Mouse (Mus musculus) gastrocnemius, adult 2 months (tissue): ENCODE results near the gene Cntn5. TPM values are rescaled to one million over a fixed set of nuclear protein-coding genes. Genes with fewer than 3 reads are reported as not detected.

ENCODE experiments used
- DNase-seq: peaks from one replicate; pipeline ENCODE4 v3.0.0; 2022
- H3K27ac ChIP-seq: fragments of 200-600 bp; 2 replicates; pipeline ENCODE4 v1.8.1; 2022; ENCODE audit warnings: mild to moderate bottlenecking
- H3K4me3 ChIP-seq: fragments of 200-600 bp; 2 replicates; pipeline ENCODE4 v1.8.1; 2022; ENCODE audit warnings: mild to moderate bottlenecking, moderate library complexity
- CTCF ChIP-seq: fragments of 200-600 bp; IDR thresholded peaks from 2 replicates; pipeline ENCODE4 v1.8.1; 2022; ENCODE audit warnings: antibody characterized with exemption, mild to moderate bottlenecking, moderate library complexity
- intact Hi-C: fragments of 180-260 bp; cut with DNase I; formaldehyde crosslinking; loops from one replicate; pipeline ENCODE4 v1.15.1; 2025
- total RNA-seq, 2 experiments: library from RNA; stranded (reverse); gene quantifications; 2 replicates each; pipeline ENCODE4 v1.2.3; 2021

Gene Cntn5
- total RNA-seq, 2 experiments from 2014 or later: 0.08 TPM; not detected in 1

DNA sequence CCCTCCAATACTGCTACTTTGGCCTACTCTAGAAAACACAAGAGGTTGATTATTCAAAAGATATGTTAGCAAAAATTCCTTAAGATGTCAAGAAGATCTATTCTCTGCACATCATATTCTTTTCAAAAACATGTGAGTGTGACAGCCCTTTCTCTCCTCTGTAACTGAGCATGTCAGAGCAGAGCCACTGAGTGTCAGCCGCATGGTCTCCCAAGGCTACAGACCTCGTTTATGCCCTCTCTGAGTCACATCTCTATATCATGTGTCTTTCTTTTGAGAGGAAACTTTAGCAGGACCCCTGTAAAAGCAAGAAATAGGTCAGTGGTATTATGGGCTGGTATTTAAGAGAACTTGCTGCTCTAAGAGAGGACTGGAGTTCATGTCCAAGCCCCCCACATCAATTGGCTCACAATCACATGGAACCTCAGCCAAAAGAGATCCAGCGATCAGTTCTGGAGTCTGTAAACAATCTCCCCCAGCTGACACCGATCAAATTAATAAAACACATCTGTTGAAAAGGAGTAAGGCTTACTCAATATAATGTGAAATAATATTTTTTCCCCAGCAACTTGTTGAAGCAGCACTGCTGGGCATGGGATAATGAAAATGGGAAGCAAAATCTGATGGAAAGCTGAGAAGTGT, 433.0 kb downstream of the Cntn5 start:
- Histone ChIP-seq H3K4me3 (no peak overlapping the region), H3K27ac (no peak overlapping the region)
- intact Hi-C loops: no loop called here
- no peak for TF ChIP-seq CTCF
- DNase-seq: no peak

DNA sequence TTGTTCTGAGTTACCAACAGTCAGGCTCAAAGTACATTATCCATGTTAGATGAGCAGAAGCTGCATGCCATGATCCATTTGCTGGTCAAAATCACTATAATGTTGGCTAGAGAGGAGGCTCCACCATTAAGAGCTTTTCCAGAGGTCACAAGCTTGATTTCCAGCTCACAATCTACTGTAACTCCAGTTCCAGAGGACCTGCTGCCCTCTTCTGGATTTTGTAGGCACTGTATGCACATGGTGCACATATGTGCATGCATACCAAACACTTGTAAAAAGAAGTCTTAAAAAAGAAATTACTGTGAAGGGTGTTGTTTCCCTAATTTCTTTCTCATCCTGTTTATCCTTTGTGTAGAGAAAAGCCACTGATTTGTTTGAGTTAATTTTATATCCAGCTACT, 439.8 kb downstream of the Cntn5 start:
- TF ChIP-seq CTCF: no peak
- intact Hi-C loops: no loop called here
- Histone ChIP-seq H3K4me3 (no peak overlapping the region), H3K27ac (no peak overlapping the region)
- DNase-seq: no peak

DNA sequence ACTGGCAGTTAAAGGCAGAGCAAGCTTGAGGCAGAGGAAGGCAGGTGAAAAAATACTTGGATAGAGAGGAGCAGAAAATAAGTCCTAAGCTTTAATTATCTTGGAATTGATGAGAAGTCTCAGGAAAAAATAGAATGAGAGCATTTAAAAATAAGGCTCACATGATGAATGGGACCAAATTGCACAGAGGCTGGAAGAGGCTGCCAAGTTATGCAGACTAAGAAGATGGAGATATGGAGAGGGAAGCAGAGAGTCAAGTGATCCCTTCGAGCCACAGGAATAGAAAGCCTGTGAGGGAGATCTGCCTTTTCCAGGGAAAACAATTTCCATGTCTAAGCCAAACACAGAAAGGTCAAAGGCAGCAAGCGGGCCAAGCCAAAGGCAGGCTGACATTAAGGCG, 446.7 kb downstream of the Cntn5 start:
- intact Hi-C loops: no loop called here
- no peak for TF ChIP-seq CTCF
- Histone ChIP-seq H3K4me3 (no peak overlapping the region), H3K27ac (no peak overlapping the region)
- no peak for DNase-seq

DNA sequence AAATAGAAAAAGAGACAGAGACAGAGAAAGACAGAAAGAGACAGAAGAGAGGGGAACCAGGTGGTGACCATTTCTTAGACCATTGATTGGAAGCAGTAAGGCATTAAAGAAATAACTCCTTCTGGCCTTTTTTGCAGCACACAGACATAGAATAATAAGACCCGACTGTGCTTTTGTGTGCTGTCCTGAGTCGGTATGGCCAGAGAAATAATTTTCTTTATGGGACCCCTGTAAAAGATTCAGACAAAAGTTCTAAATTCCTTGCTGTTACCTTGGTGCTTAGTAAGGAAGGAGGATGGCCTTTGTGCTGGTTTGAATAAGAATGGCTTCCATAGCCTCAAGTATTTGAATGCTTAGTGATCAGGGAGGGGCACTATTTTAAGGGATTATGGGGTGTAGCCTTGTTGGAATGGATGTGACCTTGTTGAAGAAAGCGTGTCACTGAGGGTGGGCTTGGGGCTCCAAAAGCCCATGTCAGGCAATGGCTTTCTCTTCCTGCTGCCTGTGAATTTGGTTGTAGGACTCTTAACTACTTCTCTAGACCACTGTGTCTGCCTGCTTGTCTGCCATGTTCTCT, 455.5 kb downstream of the Cntn5 start:
- Histone ChIP-seq H3K4me3 (no peak overlapping the region), H3K27ac (no peak overlapping the region)
- no peak for TF ChIP-seq CTCF
- intact Hi-C loops: no loop called here
- no peak for DNase-seq

DNA sequence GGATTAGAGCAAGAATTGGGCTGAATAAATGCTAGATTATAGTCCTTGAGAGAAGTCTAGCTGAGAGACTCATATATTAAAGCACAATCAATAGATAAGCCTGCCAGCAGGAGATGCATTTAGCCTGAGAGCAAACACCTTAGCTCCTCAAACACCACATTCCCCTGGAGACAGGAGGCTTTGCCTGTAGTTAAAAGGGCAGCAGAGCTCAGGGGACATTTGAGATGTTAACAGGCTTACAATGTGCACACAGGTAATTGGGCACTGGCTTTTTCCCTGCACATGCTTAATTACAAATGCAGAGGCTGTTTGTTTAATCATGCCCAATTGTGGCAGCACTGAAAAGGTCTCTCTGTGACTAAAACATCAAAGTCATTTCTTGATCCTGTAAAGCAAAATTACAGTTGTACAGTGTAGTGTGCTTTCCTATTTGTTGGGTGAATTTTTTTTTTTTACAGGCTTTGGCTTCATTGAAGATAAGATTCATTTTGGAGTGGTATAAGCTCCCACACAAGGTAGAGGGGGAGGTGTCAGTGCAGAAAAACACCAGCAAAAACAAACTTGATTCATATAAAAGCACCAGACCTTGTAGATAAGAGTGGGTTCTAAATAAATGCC, 457.2 kb downstream of the Cntn5 start:
- no peak for TF ChIP-seq CTCF

DNA sequence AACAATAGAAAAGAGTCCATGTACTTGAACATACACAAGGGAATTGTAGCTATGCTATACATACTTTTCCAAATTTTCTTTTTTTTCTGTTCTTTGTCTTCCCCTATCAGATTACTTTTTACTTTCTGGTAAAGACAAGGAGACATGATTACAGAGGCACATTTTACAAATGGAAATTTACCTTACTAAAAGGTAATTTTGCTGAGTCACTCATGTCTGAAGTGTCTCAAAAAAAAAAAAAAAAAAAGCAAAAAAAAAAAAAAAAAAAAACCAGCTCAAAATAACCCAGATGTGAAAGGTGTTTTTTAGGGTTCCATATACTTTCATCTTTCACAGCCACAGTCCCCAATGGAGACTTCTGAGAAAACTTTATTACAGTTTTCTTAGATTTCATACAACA, 492.5 kb downstream of the Cntn5 start:
- no peak overlapping the region for H3K27ac ChIP-seq
- intact Hi-C loops: no loop called here
- no peak for TF ChIP-seq CTCF
- no peak overlapping the region for H3K4me3 ChIP-seq
- no peak for DNase-seq

More for the DNA sequence above, 457.2 kb downstream of the Cntn5 start:
- DNase-seq: no peak
- intact Hi-C loops: no loop called here
- H3K4me3 ChIP-seq: no peak overlapping the region
- no peak overlapping the region for H3K27ac ChIP-seq

DNA sequence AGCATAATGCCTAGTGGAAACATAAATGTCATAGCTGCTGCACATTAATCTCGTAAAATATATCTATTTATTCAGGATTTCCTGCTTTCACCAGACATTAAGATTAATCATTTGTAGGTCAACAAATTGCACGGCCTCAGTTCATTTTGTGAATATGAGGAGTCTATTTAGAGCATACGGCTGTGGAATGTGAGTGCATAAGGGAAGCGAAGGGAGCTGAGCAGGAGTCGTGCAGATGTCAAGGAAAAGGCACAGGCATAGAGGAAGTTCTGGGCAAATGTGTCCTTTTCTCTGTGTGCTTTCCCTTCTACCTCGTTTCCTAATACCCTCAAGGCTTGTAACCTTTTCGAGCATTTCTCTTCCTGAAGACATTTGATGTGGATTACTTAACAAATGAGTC, 504.5 kb downstream of the Cntn5 start:
- no peak for TF ChIP-seq CTCF
- no peak overlapping the region for H3K27ac ChIP-seq
- intact Hi-C loops: no loop called here
- H3K4me3 ChIP-seq: no peak overlapping the region
- DNase-seq: no peak

DNA sequence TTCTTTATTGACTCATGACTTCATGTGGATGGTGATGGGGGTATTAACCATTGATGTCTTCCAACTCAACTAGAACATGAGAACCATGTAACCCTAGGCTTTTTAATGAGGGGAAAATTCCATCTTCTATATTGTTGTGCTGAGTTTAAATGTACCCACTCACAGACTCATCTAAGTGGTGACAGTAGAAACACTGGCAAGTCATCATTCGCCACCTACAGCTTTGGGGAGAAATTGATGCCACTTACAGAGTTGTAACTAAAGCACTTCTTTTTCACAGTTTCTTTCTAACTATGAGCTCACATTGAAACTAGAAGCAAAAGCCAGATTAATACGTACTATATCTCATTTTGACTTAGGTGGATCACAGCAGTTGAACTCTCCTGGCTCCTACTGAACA, 514.7 kb downstream of the Cntn5 start:
- TF ChIP-seq CTCF: no peak
- DNase-seq: no peak
- no peak overlapping the region for H3K4me3 ChIP-seq
- intact Hi-C loops: no loop called here
- H3K27ac ChIP-seq: no peak overlapping the region

DNA sequence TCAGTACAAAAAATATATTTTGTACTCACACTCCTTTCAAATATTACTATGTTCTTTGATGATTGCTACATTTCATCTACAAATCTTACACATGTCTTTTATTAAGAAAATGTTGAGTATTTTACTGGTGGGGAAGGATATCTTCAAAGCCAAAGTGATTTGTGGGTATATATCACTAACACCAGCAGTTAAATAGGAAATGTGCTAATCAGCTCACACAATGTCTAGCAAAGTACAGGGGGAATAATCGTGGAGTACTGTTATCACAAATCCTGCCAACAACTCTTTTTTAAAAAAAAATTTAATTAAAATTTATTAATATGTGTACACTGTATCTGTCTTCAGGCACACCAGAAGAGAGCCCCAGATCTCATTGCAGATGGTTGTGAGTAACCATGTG, 520.1 kb downstream of the Cntn5 start:
- Histone ChIP-seq H3K27ac (no peak overlapping the region), H3K4me3 (no peak overlapping the region)
- intact Hi-C loops: no loop called here
- no peak for TF ChIP-seq CTCF
- DNase-seq: no peak

DNA sequence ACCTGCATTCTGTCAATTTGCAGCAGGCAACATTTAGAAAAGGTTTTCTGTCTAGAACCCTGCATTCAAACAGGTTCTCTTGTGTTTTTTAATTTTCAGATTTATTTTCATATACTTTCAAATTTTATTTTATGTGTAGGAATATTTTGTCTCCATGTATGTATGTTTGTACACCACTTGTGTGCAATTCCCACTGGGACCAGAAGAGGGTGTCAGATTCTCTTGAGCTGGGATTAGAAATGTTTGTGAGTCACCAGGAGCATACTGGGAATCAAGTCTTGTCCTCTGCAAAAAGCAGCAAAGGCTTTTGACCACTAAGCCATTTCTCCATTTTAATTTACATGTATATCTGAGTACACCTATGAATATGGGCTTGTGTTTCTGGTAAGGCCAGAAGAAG, 521.4 kb downstream of the Cntn5 start:
- DNase-seq: no peak
- Histone ChIP-seq H3K4me3 (no peak overlapping the region), H3K27ac (no peak overlapping the region)
- TF ChIP-seq CTCF: no peak
- intact Hi-C loops: no loop called here

DNA sequence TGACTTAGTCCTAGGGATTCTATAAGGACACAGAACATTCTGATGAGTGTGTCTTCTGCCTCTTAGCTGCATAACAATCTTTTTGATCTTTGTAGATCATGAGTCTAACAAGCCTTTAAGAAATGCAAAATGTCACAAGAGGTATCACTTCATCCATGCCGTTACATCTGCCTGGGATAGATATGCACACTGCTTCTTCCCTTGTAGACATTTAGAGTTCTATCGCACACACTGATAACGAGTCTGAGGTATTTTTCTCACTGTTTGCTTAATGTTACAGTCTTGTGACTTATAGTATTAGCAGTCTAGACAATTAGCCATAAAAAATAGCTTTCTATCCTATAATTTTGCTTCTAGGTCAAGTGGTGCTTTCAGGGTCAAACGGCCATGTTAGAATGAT, 522.9 kb downstream of the Cntn5 start:
- no peak for DNase-seq
- no peak for TF ChIP-seq CTCF
- Histone ChIP-seq H3K27ac (no peak overlapping the region), H3K4me3 (no peak overlapping the region)
- intact Hi-C loops: no loop called here

DNA sequence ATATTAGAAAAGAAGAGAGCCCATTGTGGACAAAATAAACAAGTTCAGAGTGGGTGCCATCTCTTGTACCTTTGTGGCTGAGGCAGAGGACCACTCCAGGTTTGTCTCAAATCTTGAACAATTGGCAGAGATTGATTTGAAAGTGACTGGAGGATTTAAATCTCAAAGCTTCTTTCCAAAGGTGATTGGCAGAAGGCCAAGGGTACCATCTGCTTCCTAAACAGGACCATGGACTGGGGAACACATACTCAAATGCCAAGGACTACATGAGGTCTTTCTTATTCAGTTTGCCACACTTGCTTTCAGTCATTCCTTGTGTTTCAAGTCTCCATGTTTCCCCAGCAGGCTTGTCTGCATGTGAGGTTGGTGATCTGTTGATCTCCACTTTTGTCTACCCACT, 528.3 kb downstream of the Cntn5 start:
- no peak for DNase-seq
- no peak for TF ChIP-seq CTCF
- intact Hi-C loops: no loop called here
- no peak overlapping the region for H3K27ac ChIP-seq
- no peak overlapping the region for H3K4me3 ChIP-seq

DNA sequence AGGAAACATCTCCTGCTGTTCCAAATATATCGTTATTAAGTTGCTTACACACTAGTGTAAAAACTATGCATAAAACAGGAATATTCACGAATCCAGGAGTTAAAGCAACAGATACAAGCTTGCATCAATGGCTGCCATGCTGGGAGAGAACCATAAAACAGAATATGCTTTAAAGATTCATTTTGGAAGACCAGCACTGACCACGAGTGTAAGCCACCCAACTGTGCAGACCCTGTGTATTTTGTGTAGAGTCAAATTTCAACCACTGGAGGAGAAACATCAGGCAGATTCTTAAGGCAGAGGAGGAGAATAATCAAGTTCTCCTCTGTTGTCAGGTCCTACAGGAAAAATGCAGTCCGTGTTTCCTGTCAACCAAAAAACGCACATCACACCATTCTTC, 535.6 kb downstream of the Cntn5 start:
- H3K27ac ChIP-seq: no peak overlapping the region
- TF ChIP-seq CTCF: no peak
- DNase-seq: no peak
- H3K4me3 ChIP-seq: no peak overlapping the region
- intact Hi-C loops: no loop called here

DNA sequence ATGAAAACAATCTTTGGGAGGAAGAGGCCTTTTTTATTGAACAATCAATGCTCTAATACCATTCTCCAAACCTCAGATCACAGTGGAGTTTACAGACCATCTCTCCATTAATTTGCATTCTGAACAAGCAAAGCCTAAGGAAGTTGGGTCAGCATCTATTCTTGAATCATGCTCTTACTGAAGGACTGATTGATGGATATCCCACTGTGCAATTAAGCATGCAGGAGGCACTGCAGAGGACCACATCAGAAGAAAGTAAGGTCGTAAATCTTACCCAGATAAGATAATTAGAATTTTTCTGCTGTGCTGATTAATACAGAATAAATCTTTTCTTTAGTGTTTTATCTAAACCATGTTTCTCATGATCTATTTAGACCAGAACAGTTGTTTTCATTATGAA, 536.2 kb downstream of the Cntn5 start:
- intact Hi-C loops: no loop called here
- no peak overlapping the region for H3K4me3 ChIP-seq
- no peak for TF ChIP-seq CTCF
- no peak for DNase-seq
- no peak overlapping the region for H3K27ac ChIP-seq
